Mouse (Mus musculus) G1E (cell line): Measurements from ENCODE around the gene Grhl1. TPM values are rescaled to one million over a fixed set of nuclear protein-coding genes. Genes with fewer than 3 reads are reported as not detected.
"Not testable (repeated sequence)": the region's sequence is repeated elsewhere in the genome, so short reads cannot be mapped to it uniquely, and the experiment has no call there.

Experiments
- ATAC-seq: 2 replicates; pipeline ENCODE4 v1.8.0; 2016; ENCODE audit warnings: mild to moderate bottlenecking; ENCODE audit not compliant: insufficient number of reproducible peaks, poor library complexity, low FRiP score, severe bottlenecking; ENCODE audit errors: extremely low read depth
- DNase-seq: peaks from one replicate; pipeline ENCODE4 v3.0.0; 2012; ENCODE audit warnings: low spot score
- H3K27me3 ChIP-seq: 2 replicates; pipeline ENCODE4 v1.6.1; 2012; ENCODE audit warnings: mild to moderate bottlenecking, low read length, inconsistent platforms; ENCODE audit not compliant: insufficient read depth
- H3K36me3 ChIP-seq: replicated peaks from 2 replicates; pipeline ENCODE3; 2012; ENCODE audit warnings: mild to moderate bottlenecking, inconsistent platforms
- H3K4me1 ChIP-seq: 2 replicates; pipeline ENCODE4 v1.6.1; 2012; ENCODE audit warnings: low read depth, low read length, inconsistent platforms, mixed read lengths; ENCODE audit not compliant: insufficient read depth
- H3K4me3 ChIP-seq: 2 replicates; pipeline ENCODE4 v1.5.1; 2012; ENCODE audit warnings: low read depth, mild to moderate bottlenecking, inconsistent platforms, low read length, moderate library complexity, mixed read lengths
- H3K9me3 ChIP-seq: replicated peaks from 2 replicates; pipeline ENCODE4 v1.6.1; 2012; ENCODE audit warnings: inconsistent platforms
- CTCF ChIP-seq: IDR thresholded peaks from 2 replicates; pipeline ENCODE4 v1.5.1; 2012; ENCODE audit warnings: low read depth, low read length, inconsistent platforms, mixed read lengths
- GATA1 ChIP-seq: IDR thresholded peaks from 2 replicates; pipeline ENCODE4 v1.6.1; 2012; ENCODE audit warnings: borderline replicate concordance, low read length, inconsistent platforms, mixed read lengths
- GATA2 ChIP-seq: IDR thresholded peaks from 2 replicates; pipeline ENCODE4 v1.6.1; 2012; ENCODE audit warnings: low read depth, low read length, inconsistent platforms, borderline replicate concordance
- POLR2AphosphoS5 ChIP-seq: IDR thresholded peaks from 2 replicates; pipeline ENCODE4 v1.6.1; 2012; ENCODE audit warnings: low read depth, low read length, inconsistent platforms; ENCODE audit not compliant: insufficient replicate concordance
- TAL1 ChIP-seq: conservative IDR thresholded peaks from 2 replicates; pipeline ENCODE4 v1.6.1; 2012; ENCODE audit warnings: low read depth, low read length, inconsistent platforms, mixed read lengths
- polyA plus RNA-seq: library from polyadenylated mRNA; stranded (reverse); fragments of >175 nt; gene quantifications from 2 replicates; pipeline ENCODE4 v1.2.3, GENCODE M21; 2012
- total RNA-seq, 2 experiments: library from RNA; stranded (forward) in 1 of 2; stranded (reverse) in 1 of 2; fragments of 200-1000 nt in 1 of 2; fragments of >200 nt in 1 of 2; fragmentation: Nextera tagmentation in 1 of 2; gene quantifications; 2 replicates each; pipeline ENCODE4 v1.2.3; 2014 to 2017

Gene Grhl1
- 2.0 and 4.4 TPM in 2 replicates for total RNA-seq (2014; fragmentation: Nextera tagmentation)
- total RNA-seq (2017), result 2.1 and 3.0 TPM in 2 replicates
- 0.57 and 0.59 TPM in 2 replicates for polyA plus RNA-seq

GRCm38 (mm10) chr12:24571523-24572392 is at the start of gene Grhl1:
Gene Grhl1 (plus strand): TSS chr12:24572283.
- H3K4me1 ChIP-seq, result peaks cover 17% of the 10 kb centered on the region
- peaks cover 8% of the 10 kb centered on the region for H3K36me3 ChIP-seq
- H3K9me3 ChIP-seq, result no peaks in the 10 kb centered on the region; the same call in 1 of the 2 replicates
- ATAC-seq (peak; percentile 98), DNase-seq (peak; percentile 99)
- H3K27me3 ChIP-seq, result peaks cover 11% of the 10 kb centered on the region
- peak within 1 kb of the TSS; percentile 74 for H3K4me3 ChIP-seq
- TF ChIP-seq GATA2, result no peak
- no peak for TF ChIP-seq GATA1
- no peak for TF ChIP-seq CTCF
- no peak for TF ChIP-seq TAL1
- no peak for TF ChIP-seq POLR2AphosphoS5

DNA sequence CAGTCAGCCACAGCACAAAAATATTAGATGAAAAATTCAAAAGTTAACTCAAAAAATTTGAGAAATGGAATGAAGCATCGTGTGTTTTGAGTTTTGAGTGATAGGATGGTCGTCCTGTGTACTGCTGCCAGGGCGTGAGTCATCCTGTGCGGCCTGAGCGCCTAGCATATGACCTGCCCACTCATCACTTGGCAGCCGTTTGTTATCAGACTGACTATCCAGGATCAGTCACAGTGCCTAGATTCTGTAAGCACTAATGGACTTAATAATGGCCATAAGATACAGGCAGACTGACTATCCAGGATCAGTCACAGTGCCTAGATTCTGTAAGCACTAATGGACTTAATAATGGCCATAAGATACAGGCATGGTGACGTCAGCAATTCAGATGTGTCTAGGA is 47.0 kb upstream of the Grhl1 start:
- H3K4me3 ChIP-seq, ATAC-seq, H3K4me1 ChIP-seq, H3K9me3 ChIP-seq, DNase-seq, H3K27me3 ChIP-seq: not testable (repeated sequence)
- H3K36me3 ChIP-seq, result peaks cover 61% of the 10 kb centered on the region

DNA sequence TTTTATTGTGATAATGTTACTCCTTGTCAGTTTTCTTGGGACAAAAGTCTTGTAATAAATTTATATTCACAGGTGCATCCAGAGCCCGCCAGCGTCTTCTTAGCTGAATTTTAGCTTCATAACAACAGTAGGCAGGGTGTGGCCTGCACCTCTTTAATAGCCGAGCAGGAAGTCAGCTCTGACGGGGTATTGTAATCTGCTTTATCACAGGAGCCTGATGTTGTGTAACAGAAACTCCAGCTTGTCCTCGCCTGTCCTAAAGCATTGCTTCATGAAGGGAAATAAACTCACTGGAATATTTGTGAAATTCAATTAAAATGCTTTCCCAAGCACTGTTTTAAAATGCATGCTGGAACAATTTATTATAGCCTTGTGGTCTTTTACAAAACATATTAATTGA is 35.7 kb upstream of the Grhl1 start:
- Histone ChIP-seq H3K27me3 (no peaks in the 10 kb centered on the region), H3K36me3 (peaks cover 36% of the 10 kb centered on the region), H3K4me3 (no peak overlapping the region), H3K4me1 (peaks cover 12% of the 10 kb centered on the region), H3K9me3 (no peaks in the 10 kb centered on the region)
- DNase-seq (peak; percentile 9), ATAC-seq (peak; percentile 74)
- TF ChIP-seq CTCF (no peak), GATA2 (no peak), POLR2AphosphoS5 (no peak), TAL1 (no peak), GATA1 (no peak)

- Histone ChIP-seq H3K27me3 (no peaks in the 10 kb centered on the region), H3K9me3 (no peaks in the 10 kb centered on the region), H3K4me1 (peaks cover 20% of the 10 kb centered on the region), H3K4me3 (no peak overlapping the region), H3K36me3 (peaks cover 35% of the 10 kb centered on the region)
- DNase-seq, result no peak
- no peak for ATAC-seq
- TF ChIP-seq TAL1 (no peak), CTCF (no peak)
Measured at GRCm38 (mm10) chr12:24537201-24537600, 34.9 kb upstream of the Grhl1 start.

DNA sequence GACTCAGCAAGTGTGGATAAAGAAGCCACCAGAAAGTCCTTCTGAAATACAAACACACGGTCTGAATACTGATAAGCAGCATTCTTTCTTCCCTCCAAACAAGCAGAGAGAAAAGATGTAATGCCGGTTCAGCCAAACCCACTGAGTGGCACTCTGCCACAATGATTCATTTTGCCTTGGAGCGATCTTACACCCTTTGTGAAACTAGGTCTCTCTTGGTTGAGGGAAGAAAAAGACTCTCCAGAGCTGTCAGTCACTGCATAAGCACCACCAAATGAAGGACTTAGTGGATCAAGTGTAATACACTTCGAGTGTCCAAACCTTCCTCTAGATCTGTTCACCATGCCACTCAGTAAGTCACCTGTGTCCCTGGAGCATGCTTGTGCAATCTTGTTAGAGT is 34.1 kb upstream of the Grhl1 start:
- no peak for ATAC-seq
- H3K27me3 ChIP-seq, result no peaks in the 10 kb centered on the region
- peaks cover 20% of the 10 kb centered on the region for H3K4me1 ChIP-seq
- no peaks in the 10 kb centered on the region for H3K9me3 ChIP-seq
- H3K4me3 ChIP-seq, result no peak overlapping the region
- no peak for TF ChIP-seq TAL1
- no peak for TF ChIP-seq GATA2
- no peak for TF ChIP-seq POLR2AphosphoS5
- TF ChIP-seq CTCF, result no peak
- TF ChIP-seq GATA1, result no peak
- H3K36me3 ChIP-seq, result peaks cover 33% of the 10 kb centered on the region
- DNase-seq, result no peak

DNA sequence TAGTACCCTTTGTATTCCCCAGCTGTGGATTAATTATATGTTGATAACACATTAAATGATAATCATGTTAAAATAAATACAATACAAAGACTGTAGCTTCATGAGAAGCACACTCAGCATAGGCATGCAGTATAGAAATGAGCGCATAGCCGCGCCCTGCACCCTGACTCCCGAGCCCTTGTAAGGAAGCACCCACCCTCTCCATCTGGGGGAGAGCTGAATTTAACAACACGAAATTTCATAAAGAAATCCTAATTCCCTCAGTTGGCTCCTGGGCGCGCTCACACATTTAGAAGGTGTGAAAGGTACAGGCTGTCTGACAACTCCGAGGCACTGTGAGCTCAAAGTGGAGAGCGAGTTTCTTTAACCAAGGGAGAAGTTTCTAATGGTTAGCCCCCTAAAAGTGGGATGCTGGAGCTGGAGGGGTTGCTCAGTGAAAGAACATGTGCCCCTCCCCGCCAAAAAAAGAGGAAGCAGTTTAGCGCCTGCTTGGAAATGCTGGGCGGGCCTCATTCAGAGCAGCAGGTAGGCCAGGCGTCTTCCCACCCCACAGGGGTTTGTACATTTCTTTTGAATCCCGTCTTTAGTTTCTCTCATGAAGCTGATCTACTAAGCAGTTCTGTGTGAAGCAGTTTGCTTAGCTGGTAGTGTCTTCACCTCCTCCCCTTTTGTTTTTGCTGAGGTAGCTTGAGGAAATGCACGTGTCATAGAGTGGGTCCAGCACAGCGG is 30.5 kb upstream of the Grhl1 start:
- H3K9me3 ChIP-seq, result no peaks in the 10 kb centered on the region
- H3K27me3 ChIP-seq, result no peaks in the 10 kb centered on the region
- ATAC-seq (no peak), DNase-seq (no peak)
- H3K4me3 ChIP-seq, result no peak overlapping the region
- peaks cover 11% of the 10 kb centered on the region for H3K4me1 ChIP-seq
- TF ChIP-seq CTCF, result no peak
- peaks cover 54% of the 10 kb centered on the region for H3K36me3 ChIP-seq

DNA sequence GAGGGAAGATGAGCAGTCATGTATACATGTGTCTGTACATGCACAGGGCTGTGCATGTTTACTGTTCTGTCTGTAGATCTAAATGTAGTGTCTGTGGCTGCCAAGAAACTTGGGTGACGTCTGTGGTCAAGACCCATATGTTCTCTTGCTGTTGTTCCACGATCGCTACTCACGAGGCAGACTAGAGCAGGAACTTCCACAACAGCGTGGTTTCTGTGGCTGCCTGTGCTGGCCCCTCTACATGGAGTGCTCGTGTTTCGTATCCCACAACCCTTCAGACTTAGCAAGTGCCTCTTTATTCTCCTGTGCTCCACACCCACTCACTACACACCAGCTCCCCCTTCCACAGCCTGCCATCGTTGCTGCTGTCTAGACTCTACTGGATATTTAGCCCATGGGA is 24.4 kb upstream of the Grhl1 start:
- ATAC-seq (no peak), DNase-seq (no peak)
- Histone ChIP-seq H3K36me3 (peaks cover 68% of the 10 kb centered on the region), H3K27me3 (no peaks in the 10 kb centered on the region), H3K9me3 (no peaks in the 10 kb centered on the region), H3K4me3 (no peak overlapping the region), H3K4me1 (peaks cover 3% of the 10 kb centered on the region; the same call in 1 of the 2 replicates)
- TF ChIP-seq TAL1 (no peak), CTCF (no peak), POLR2AphosphoS5 (no peak), GATA1 (no peak), GATA2 (no peak)
